Mouse (Mus musculus) layer of hippocampus, adult 9-10 months (tissue): Measurements from ENCODE around the gene Amz2.

Source experiments
- DNase-seq: peaks from one replicate; pipeline ENCODE4 v3.0.0; 2022; ENCODE audit warnings: low spot score

Amz2 gene

DNA sequence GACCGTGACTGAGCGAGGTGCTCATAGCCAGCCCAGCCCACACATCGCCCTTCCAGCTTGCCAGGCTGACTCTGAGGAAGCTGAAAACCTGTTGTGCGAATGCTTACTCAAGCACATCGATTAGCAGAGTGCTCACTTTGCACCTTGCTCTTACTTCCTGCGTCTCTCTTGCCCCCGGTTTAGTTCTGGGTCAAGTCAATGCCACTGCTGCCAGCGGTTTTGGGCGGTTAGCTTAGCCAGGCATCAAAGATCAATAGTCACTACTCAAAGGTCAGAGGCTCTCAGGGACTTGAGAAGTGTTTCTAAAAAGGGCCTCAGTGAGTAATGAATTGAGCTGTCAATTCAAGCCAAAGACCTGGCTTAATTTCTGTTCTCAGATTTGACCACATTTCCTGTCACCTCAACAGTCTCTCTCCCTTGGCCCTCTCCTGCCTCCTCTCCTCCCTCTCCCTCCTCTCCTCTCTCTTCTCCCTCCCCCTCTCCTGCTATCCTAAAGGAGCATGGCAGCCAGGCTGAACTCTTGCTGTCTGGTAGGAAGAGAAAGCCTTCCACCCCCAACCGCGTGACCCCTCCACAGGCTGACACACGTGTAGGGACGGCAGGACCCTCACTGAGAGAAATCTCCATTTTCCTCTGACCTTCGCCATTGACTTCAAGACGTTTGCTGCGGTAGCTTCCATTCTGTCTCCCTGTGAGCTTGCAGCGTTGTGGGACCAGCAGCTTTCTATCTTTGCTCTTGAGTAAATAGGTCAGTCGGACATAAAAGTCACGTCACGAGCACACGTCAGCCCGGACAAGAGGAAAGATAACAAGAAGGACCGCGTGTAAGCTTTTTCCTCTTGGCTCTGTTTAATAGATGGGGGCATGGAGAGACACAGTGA is 69.4 kb downstream of the Amz2 start:
- DNase-seq: no peak

DNA sequence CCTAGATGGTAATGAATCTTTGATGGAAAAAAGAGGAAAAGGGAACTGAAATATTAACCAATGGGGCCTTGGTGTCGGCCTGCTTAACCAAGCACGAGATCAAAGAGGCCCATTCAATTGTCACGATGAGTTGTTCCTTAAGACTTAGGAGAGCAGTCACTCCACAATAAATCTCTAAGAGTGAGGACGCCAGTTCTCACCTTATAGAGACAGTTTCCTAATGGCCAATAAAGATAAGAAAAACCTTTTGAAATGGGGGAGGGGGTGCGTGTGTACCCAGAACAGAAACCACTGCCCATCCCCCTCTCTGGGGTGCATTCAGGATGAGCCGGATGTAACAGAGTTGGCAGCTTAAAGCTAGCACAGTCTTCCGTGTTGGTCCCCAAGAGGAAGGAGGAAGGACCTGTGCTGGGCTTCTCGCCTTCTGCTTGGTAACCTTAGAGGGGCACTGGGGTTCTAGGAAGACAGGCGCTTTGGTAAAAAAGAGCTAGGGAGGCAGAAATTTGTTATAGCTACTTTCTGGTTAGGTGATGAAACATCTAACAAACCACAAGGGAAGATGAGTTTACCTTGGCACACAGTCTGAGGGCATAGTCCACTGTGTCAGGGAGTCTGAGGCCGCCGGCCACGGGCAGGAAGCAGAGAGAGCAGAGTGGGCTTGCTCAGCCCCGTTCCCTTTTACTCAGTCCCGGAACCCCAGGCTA is 70.2 kb downstream of the Amz2 start:
- DNase-seq: no peak

DNA sequence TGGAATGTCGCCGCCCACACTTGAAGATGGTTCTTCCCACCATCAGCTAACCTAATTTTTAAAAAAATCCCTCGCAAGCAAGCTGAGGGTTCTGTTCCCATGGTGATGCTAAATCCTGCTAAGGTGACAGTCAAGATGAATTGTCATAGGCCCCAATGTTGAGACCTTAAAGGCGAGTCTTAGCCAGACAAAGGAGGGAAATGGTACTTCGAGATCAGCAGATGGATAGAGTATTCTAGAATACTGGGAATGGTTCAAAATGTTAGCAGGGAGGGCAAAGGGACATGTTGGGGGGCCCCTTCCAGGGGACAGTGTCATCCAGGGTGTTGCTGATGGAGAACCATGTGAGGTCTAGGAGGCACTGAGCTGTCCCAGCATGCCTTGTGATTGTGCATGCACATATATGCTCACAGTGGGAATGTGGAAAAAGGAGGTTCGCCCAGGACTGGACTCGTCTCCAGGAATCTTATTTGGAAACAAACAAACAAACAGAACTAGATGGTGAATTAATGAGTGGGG is 70.8 kb downstream of the Amz2 start:
- no peak for DNase-seq

- DNase-seq: no peak
Measured at GRCm38 (mm10) chr11:109496996-109497714, 71.4 kb downstream of the Amz2 start.

DNA sequence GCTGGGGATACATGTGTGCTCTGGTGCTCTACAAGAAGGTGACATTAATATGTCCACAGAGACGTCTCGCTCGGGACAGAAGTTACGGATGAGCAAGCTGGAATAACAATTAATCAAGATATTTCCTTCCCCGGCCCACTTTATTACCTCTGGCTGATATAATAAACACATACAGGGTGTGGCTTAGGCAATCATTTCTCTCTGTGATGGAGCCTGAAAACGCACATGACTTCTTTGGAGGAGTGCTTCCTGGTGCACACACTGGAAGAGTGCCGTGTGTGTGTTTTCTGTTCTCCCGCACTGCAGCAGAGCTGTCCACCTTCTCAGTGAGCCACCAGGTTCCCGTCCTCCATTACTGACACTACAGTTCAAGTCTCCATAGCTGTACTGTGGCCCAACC is 72.2 kb downstream of the Amz2 start:
- no peak for DNase-seq

DNA sequence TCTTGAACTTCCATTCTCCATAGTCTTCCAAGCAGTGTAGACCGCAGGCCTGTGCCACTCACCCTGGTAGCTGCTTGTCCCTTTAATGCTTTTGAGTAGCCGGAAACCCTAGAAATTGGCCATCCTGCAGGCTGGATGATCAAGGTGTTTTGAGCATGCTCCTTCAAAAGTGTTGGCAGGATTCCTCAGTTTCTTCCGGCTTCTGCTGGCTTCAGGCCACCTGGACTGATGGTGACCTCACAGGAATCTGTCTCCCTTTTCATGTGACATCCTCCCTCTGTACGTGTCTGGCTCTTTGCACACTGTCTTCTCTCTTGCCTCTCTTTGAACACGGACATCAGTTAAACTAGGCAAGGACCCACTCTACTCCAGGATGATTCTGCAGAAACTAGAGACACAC is 74.5 kb downstream of the Amz2 start:
- DNase-seq: no peak
